Mouse (Mus musculus): ENCODE measurements around the gene Gm10577. TPM values are rescaled to one million over a fixed set of nuclear protein-coding genes. Genes with fewer than 3 reads are reported as not detected.

Gm10577 gene
- polyA plus RNA-seq, 2 experiments = not detected

GRCm38 (mm10) chr4:100973641-100974454 is 46.6 kb downstream of the Gm10577 start:
- WGBS (ENCODE audit: insufficient replicate concordance) = 79% methylated on average over 16 of the region's 16 CpGs

More at GRCm38 (mm10) chr4:100973641-100974454, 46.6 kb downstream of the Gm10577 start:
- no peaks in the 10 kb centered on the region for H3K27me3 ChIP-seq (ENCODE audit: control insufficient read depth, insufficient read depth, low read length)
- H3K4me1 ChIP-seq (replicated peaks; ENCODE audit: control insufficient read depth in 2 of 2, insufficient read depth in 2 of 2, low read length in 1 of 2) = no peaks in the 10 kb centered on the region
- DNase-seq (ENCODE audit: low read depth in 3 of 3, low spot score in 3 of 3) (no peak), ATAC-seq (ENCODE audit: insufficient read depth) (no peak)
- H3K9me3 ChIP-seq (ENCODE audit: control insufficient read depth, low read length) = no peaks in the 10 kb centered on the region
- no peak overlapping the region for H3K27ac ChIP-seq
- no peaks in the 10 kb centered on the region for H3K36me3 ChIP-seq (replicated peaks; ENCODE audit: control insufficient read depth, insufficient read depth, low read depth)
- no peak overlapping the region for H3K4me3 ChIP-seq (ENCODE audit: insufficient read depth in 1 of 2, low read depth in 2 of 2, low read length in 2 of 2)
- TF ChIP-seq EP300 (IDR thresholded peaks at IDR 0.05; ENCODE audit: low read depth) (no peak), CTCF (IDR thresholded peaks at IDR 0.05; ENCODE audit: low read depth) (no peak)
- no peak overlapping the region for H3K9ac ChIP-seq (replicated peaks)
- H3K4me2 ChIP-seq (ENCODE audit: low read depth) = no peak overlapping the region

Other genes with a start within 250 kb of the Gm10577 start
- 6.2 and 10.2 TPM in 2 replicates for gene Cachd1, start 244.0 kb downstream of the Gm10577 start, polyA plus RNA-seq (2012; rRNA removed)
- 3.7 and 4.5 TPM in 2 replicates for gene Cachd1, start 244.0 kb downstream of the Gm10577 start, polyA plus RNA-seq (2014; fragmentation: Nextera tagmentation; extraction: Ambion mirVana)
- 0.31 and 0.37 TPM in 2 replicates for gene Raver2, start 48.3 kb upstream of the Gm10577 start, polyA plus RNA-seq (2012; rRNA removed)
- 0.25 and 0.48 TPM in 2 replicates for gene Raver2, start 48.3 kb upstream of the Gm10577 start, polyA plus RNA-seq (2014; fragmentation: Nextera tagmentation; extraction: Ambion mirVana)
- 13.0 and 19.8 TPM in 2 replicates for gene Jak1, start 244.6 kb upstream of the Gm10577 start, polyA plus RNA-seq (2012; rRNA removed)
- gene Jak1, start 244.6 kb upstream of the Gm10577 start, polyA plus RNA-seq (2014; fragmentation: Nextera tagmentation; extraction: Ambion mirVana) = 38.2 and 43.2 TPM in 2 replicates

Data from liver, embryonic 14.5 days (tissue).